Mouse (Mus musculus) thymus, postnatal 10 days (tissue): ENCODE data around the gene Mapk1ip1.

ENCODE experiments used
- DNase-seq, 2 experiments: peaks; one replicate each; pipeline ENCODE4 v3.0.0; 2021; ENCODE audit warnings: low spot score in 2 of 2

Mapk1ip1 gene

GRCm38 (mm10) chr7:138840594-138841021, 5.5 kb downstream of the Mapk1ip1 start:
- peak; percentile 14 to 39 for DNase-seq

GRCm38 (mm10) chr7:138835028-138835427, 11.0 kb downstream of the Mapk1ip1 start:
- DNase-seq, result no peak

GRCm38 (mm10) chr7:138827812-138828211, 18.3 kb downstream of the Mapk1ip1 start:
- DNase-seq, result peak in 1 of 2 experiments; percentile 66

- no peak for DNase-seq
These were observed 20.9 kb downstream of the Mapk1ip1 start for GRCm38 (mm10) chr7:138824995-138825756.

GRCm38 (mm10) chr7:138824423-138824822, 21.6 kb downstream of the Mapk1ip1 start:
- DNase-seq, result no peak

GRCm38 (mm10) chr7:138818314-138818713, 27.8 kb downstream of the Mapk1ip1 start:
- DNase-seq, result no peak

GRCm38 (mm10) chr7:138813213-138813875, 32.7 kb downstream of the Mapk1ip1 start:
- DNase-seq, result no peak

GRCm38 (mm10) chr7:138807146-138807545, 38.9 kb downstream of the Mapk1ip1 start:
- no peak for DNase-seq

- no peak for DNase-seq
These were observed 42.7 kb downstream of the Mapk1ip1 start for GRCm38 (mm10) chr7:138803386-138803785.

GRCm38 (mm10) chr7:138788109-138788508, 58.0 kb downstream of the Mapk1ip1 start:
- no peak for DNase-seq
